Mouse (Mus musculus): ENCODE data around the gene Nek5. TPM values are rescaled to one million over a fixed set of nuclear protein-coding genes. Genes with fewer than 3 reads are reported as not detected.
"Not testable (repeated sequence)": the region's sequence is repeated elsewhere in the genome, so short reads cannot be mapped to it uniquely, and the experiment has no call there.

Gene Nek5
- under 1 TPM in 1 of 2 experiments, not detected in 1; 0.48 TPM for total RNA-seq (2021)
- long read RNA-seq, experiment 1: 0 reads
- long read RNA-seq, experiment 2, partial matches to known transcripts: 0 of 1 reads
- long read RNA-seq, experiment 2, other reads (novel, unspliced or antisense): 1 of 1 reads

GRCm38 (mm10) chr8:22124220-22125152, at the start of gene Nek5:
Nek5 (minus strand) TSS chr8:22125053.
- intact Hi-C loops (cut with DNase I): no loop called here
- DNase-seq (ENCODE audit: low spot score in 2 of 2): peak in 1 of 2 experiments; percentile 19

GRCm38 (mm10) chr8:22169167-22169566, 44.3 kb upstream of the Nek5 start:
- intact Hi-C loops (cut with DNase I): loop anchor here (5.0 kb wide), 2 partner anchors 107 to 177 kb away; partner anchors contain the start of genes Alg11 and Atp7b
- peak; percentile 20 to 63 for DNase-seq (ENCODE audit: low spot score in 2 of 2)

- intact Hi-C loops (cut with DNase I): loop anchor here (5.0 kb wide), 2 partner anchors 104 to 174 kb away; partner anchors contain the start of genes Alg11 and Atp7b
- DNase-seq (ENCODE audit: low spot score in 2 of 2): peak; percentile 78 to 86
Observed at GRCm38 (mm10) chr8:22166080-22166603, 41.3 kb upstream of the Nek5 start, which contains the start of gene Nek3. Nek3 (minus strand) TSS chr8:22166435.

GRCm38 (mm10) chr8:22165251-22166079, 40.6 kb upstream of the Nek5 start:
- DNase-seq (ENCODE audit: low spot score in 2 of 2): no peak
- intact Hi-C loops (cut with DNase I): loop anchor here (5.0 kb wide), 2 partner anchors 103 to 173 kb away; partner anchors contain the start of genes Alg11 and Atp7b

- intact Hi-C loops (cut with DNase I): no loop called here
- DNase-seq (ENCODE audit: low spot score in 2 of 2): no peak
Observed at GRCm38 (mm10) chr8:22164431-22164830, 39.6 kb upstream of the Nek5 start.

- intact Hi-C loops (cut with DNase I): no loop called here
- DNase-seq (ENCODE audit: low spot score in 2 of 2): no peak
Observed at GRCm38 (mm10) chr8:22162206-22162605, 37.4 kb upstream of the Nek5 start.

GRCm38 (mm10) chr8:22150345-22150663, 25.5 kb upstream of the Nek5 start:
- no peak for DNase-seq (ENCODE audit: low spot score in 2 of 2)
- intact Hi-C loops (cut with DNase I): no loop called here

GRCm38 (mm10) chr8:22149643-22150344, 24.9 kb upstream of the Nek5 start:
- DNase-seq (ENCODE audit: low spot score in 2 of 2): no peak
- intact Hi-C loops (cut with DNase I): no loop called here

GRCm38 (mm10) chr8:22148367-22148740, 23.5 kb upstream of the Nek5 start:
- no peak for DNase-seq (ENCODE audit: low spot score in 2 of 2)
- intact Hi-C loops (cut with DNase I): no loop called here

GRCm38 (mm10) chr8:22147706-22148366, 23.0 kb upstream of the Nek5 start:
- intact Hi-C loops (cut with DNase I): no loop called here
- no peak for DNase-seq (ENCODE audit: low spot score in 2 of 2)

GRCm38 (mm10) chr8:22145831-22146230, 21.0 kb upstream of the Nek5 start:
- intact Hi-C loops (cut with DNase I): no loop called here

GRCm38 (mm10) chr8:22143764-22144491, 19.1 kb upstream of the Nek5 start:
- intact Hi-C loops (cut with DNase I): no loop called here
- DNase-seq (ENCODE audit: low spot score in 2 of 2): no peak

More at GRCm38 (mm10) chr8:22145831-22146230, 21.0 kb upstream of the Nek5 start:
- no peak for DNase-seq (ENCODE audit: low spot score in 2 of 2)

- intact Hi-C loops (cut with DNase I): no loop called here
- DNase-seq (ENCODE audit: low spot score in 2 of 2): no peak
Observed at GRCm38 (mm10) chr8:22142592-22142991, 17.7 kb upstream of the Nek5 start.

GRCm38 (mm10) chr8:22141836-22142385, 17.1 kb upstream of the Nek5 start:
- intact Hi-C loops (cut with DNase I): no loop called here
- DNase-seq (ENCODE audit: low spot score in 2 of 2): no peak

GRCm38 (mm10) chr8:22136462-22136861, 11.6 kb upstream of the Nek5 start:
- peak in 1 of 2 experiments; percentile 64 for DNase-seq (ENCODE audit: low spot score in 2 of 2)
- intact Hi-C loops (cut with DNase I): not testable (repeated sequence)

- intact Hi-C loops (cut with DNase I): no loop called here
- no peak for DNase-seq (ENCODE audit: low spot score in 2 of 2)
Observed at GRCm38 (mm10) chr8:22134750-22135135, 9.9 kb upstream of the Nek5 start.

GRCm38 (mm10) chr8:22134078-22134749, 9.4 kb upstream of the Nek5 start:
- peak in 1 of 2 experiments; percentile 17 for DNase-seq (ENCODE audit: low spot score in 2 of 2)
- intact Hi-C loops (cut with DNase I): no loop called here
